Mouse (Mus musculus): ENCODE data around the gene Tubb3. TPM values are rescaled to one million over a fixed set of nuclear protein-coding genes. Genes with fewer than 3 reads are reported as not detected.
"Not testable (repeated sequence)": the region's sequence is repeated elsewhere in the genome, so short reads cannot be mapped to it uniquely, and the experiment has no call there.

The Tubb3 gene
- total RNA-seq, 2 experiments from 2014 or later: 1.8 to 1.9 TPM

GRCm38 (mm10) chr8:123412560-123413170 lies 1.4 kb downstream of the Tubb3 start:
- no peak for DNase-seq

- DNase-seq: no peak
Measured at GRCm38 (mm10) chr8:123414255-123414654, 3.0 kb downstream of the Tubb3 start.

- DNase-seq: not testable (repeated sequence)
Measured at GRCm38 (mm10) chr8:123414997-123415696, 3.9 kb downstream of the Tubb3 start.

DNA sequence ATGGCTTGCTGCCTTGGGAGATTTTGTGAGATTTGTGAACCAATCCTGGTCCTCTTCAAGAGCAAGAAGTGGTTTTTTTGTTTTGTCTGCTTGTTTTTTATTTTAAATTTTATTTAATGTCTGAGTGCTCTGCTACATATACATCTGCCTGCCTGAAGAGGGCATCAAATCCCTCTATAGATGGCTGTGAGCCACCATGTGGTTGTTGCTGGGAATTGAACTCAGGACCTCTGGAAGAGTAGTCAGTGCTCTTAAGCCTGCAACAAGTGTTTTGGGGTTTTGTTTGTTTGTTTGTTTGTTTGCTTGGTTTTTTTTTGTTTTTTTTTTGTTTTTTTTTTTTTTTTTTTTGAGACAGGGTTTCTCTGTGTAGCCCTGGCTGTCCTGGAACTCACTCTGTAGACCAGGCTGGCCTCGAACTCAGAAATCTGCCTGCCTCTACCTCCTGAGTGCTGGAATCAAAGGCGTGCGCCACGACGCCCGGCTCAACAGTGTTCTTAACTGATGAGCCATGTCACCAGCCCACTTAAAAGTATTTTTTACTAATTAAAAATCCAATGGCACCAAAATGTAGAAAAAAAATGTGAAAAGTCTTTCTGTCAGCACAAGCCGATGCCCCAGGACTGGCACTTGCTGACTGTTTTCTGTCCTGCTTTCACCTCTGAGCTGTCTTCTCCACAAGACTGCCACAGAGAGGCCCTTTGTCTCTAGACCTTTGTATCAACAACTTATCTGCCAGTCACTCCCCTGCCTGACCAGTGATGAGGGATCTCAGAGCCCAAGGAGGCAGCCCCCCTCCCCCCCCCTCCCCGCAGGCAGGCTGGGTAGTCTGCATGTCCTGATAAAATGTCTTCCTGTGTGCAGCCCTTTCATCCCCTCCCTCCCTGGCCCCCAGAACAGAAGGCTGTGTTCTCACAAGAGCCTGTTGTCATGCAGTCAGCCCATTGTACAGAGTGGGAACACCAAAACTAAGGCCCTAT lies 5.0 kb downstream of the Tubb3 start:
- no peak for DNase-seq

- no peak for DNase-seq
Measured at GRCm38 (mm10) chr8:123416944-123417555, 5.8 kb downstream of the Tubb3 start.

- DNase-seq: no peak
Measured at GRCm38 (mm10) chr8:123419711-123420110, 8.5 kb downstream of the Tubb3 start.

DNA sequence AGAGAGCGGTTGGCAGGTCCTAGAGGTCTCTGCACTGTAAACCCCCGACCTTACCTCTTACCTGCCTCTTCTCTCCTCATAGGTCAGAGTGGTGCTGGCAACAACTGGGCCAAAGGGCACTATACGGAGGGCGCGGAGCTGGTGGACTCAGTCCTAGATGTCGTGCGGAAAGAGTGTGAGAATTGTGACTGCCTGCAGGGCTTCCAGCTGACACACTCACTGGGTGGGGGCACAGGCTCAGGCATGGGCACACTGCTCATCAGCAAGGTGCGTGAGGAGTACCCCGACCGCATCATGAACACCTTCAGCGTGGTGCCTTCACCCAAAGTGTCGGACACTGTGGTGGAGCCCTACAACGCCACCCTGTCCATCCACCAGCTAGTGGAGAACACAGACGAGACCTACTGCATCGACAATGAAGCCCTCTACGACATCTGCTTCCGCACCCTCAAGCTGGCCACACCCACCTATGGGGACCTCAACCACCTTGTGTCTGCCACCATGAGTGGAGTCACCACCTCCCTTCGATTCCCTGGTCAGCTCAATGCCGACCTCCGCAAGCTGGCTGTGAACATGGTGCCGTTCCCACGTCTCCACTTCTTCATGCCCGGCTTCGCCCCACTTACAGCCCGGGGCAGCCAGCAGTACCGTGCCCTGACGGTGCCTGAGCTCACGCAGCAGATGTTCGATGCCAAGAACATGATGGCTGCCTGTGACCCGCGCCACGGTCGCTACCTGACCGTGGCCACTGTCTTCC lies 9.5 kb downstream of the Tubb3 start:
- DNase-seq: no peak

- no peak for DNase-seq
Measured at GRCm38 (mm10) chr8:123421325-123421724, 10.1 kb downstream of the Tubb3 start.

- peak; percentile 55 for DNase-seq
Measured at GRCm38 (mm10) chr8:123422056-123422780, 11.0 kb downstream of the Tubb3 start.

GRCm38 (mm10) chr8:123422781-123423159 lies 11.5 kb downstream of the Tubb3 start:
- DNase-seq: no peak

GRCm38 (mm10) chr8:123423441-123423840 lies 12.2 kb downstream of the Tubb3 start, which contains the start of gene Def8:
Def8 (plus strand) TSS chr8:123423527.
- DNase-seq: no peak

DNA sequence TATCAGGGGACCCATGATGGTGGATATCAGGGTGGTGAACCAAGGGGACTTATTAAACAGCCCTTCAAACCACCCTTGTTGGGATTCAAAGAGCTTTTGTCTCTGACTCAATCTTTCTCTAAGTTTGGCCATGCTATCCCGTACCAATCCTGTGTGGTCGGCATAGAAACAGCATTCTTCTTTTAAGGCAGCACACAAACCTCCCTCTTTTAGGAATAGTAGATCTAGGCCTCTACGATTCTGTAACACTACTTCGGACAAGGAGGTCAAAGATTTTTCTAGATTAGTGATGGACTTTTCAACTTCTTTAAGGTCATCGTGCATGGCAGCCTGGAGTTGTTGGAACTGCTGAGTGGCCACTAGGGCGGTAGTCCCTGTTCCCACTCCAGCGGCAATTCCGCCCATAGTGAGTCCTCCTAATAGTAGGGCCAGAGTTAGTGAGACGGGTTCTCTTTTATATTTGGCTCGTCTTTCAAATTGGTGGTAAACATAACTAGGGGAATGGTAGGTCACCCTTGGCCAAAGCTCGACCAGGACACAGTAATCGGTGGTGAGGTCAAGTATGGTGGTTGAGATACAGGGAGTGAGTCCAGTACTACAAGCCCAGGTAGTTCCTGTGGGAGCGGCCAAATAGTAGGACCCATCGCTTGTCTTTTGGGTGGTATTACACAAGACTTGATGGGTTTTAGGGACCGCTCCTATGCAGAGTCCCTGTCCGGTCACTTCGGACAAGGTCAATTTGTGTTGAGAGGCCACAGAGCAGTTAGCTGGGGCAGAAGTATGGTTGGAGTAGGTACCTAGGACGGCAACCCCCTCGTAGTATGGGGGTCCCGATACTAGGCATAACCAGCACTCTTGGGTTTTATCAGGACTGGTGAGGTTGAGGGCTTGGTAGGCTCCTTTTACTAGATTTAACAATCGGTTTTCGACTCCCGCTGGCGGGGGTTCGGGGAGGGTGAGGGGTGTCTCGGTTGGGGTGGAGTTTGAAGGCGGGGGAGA lies 15.6 kb downstream of the Tubb3 start:
- DNase-seq: no peak

- DNase-seq: no peak
Measured at GRCm38 (mm10) chr8:123427639-123428275, 16.5 kb downstream of the Tubb3 start.

- DNase-seq: no peak
Measured at GRCm38 (mm10) chr8:123428343-123428893, 17.2 kb downstream of the Tubb3 start.

- no peak for DNase-seq
Measured at GRCm38 (mm10) chr8:123428939-123429721, 17.9 kb downstream of the Tubb3 start.

GRCm38 (mm10) chr8:123429722-123430013 lies 18.4 kb downstream of the Tubb3 start:
- DNase-seq: not testable (repeated sequence)

DNA sequence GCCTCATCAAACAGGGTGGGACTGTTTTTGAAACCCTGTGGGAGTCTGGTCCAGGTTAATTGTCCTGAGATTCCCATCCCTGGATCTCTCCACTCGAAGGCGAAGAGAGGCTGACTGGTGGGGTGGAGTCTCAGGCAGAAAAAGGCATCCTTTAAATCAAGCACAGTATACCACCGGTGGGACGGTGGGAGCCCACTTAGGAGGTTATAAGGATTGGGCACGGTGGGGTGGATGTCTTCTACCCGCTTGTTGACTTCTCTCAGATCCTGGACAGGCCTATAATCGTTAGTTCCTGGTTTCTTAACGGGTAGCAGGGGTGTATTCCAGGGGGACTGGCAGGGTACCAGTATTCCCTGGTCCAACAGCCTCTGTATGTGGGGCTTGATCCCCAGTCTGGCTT lies 19.7 kb downstream of the Tubb3 start:
- DNase-seq: not testable (repeated sequence)
